Mouse (Mus musculus) hindbrain, embryonic 13.5 days (tissue): Measurements from ENCODE around the gene Nop9. TPM values are rescaled to one million over a fixed set of nuclear protein-coding genes. Genes with fewer than 3 reads are reported as not detected.

Experiments
- ATAC-seq: fragments of 200-750 bp; cut with Nextera tagmentation; 2 replicates; pipeline ENCODE4 v1.8.0; 2017; ENCODE audit warnings: moderate TSS enrichment; ENCODE audit not compliant: low FRiP score
- H3K27ac ChIP-seq: fragments of 300-500 bp; sonication (generic); 2 replicates; pipeline ENCODE4 v1.5.1; 2015; ENCODE audit warnings: inconsistent platforms, mild to moderate bottlenecking, moderate library complexity
- H3K27me3 ChIP-seq: fragments of 300-500 bp; sonication (generic); 2 replicates; pipeline ENCODE4 v1.6.1; 2015; ENCODE audit warnings: mild to moderate bottlenecking, inconsistent platforms
- H3K36me3 ChIP-seq: fragments of 300-500 bp; sonication (generic); 2 replicates; pipeline ENCODE4 v1.6.1; 2015; ENCODE audit warnings: mild to moderate bottlenecking, inconsistent platforms
- H3K4me1 ChIP-seq: fragments of 300-500 bp; sonication (generic); replicated peaks from 2 replicates; pipeline ENCODE4 v1.6.1; 2015; ENCODE audit warnings: inconsistent platforms
- H3K4me2 ChIP-seq: fragments of 300-500 bp; sonication (generic); 2 replicates; pipeline ENCODE4 v1.6.1; 2015; ENCODE audit warnings: inconsistent platforms, mild to moderate bottlenecking, moderate library complexity
- H3K4me3 ChIP-seq: fragments of 300-500 bp; sonication (generic); 2 replicates; pipeline ENCODE4 v1.5.1; 2015; ENCODE audit warnings: mild to moderate bottlenecking, inconsistent platforms
- H3K9ac ChIP-seq: fragments of 300-500 bp; sonication (generic); 2 replicates; pipeline ENCODE4 v1.6.1; 2015; ENCODE audit warnings: mild to moderate bottlenecking, inconsistent platforms
- H3K9me3 ChIP-seq: fragments of 300-500 bp; sonication (generic); 2 replicates; pipeline ENCODE4 v1.6.1; 2016; ENCODE audit warnings: inconsistent platforms
- WGBS: fragments of 180-500 bp; shearing (Covaris S2); methylation state at CpG from one replicate; pipeline ENCODE4 v1.1.7; 2015; 5-methylcytosine and 5-hydroxymethylcytosine counted together
- polyA plus RNA-seq: library from polyadenylated mRNA; unstranded; fragments of >200 nt; fragmentation: Nextera tagmentation; extraction: Ambion mirVana; gene quantifications from 2 replicates; pipeline ENCODE4 v1.2.1, GENCODE M21; 2015

Gene Nop9
- 28.7 and 33.5 TPM in 2 replicates for polyA plus RNA-seq

GRCm38 (mm10) chr14:55745180-55745860, at the start of gene Nop9, which contains the start of gene Dhrs1:
TSS of gene Nop9 (plus strand) at chr14:55745693.
TSS of gene Dhrs1 (minus strand) at chr14:55745690.
- Histone ChIP-seq H3K9ac (peak within 1 kb of the TSS; percentile 77), H3K4me1 (peaks cover 46% of the 10 kb centered on the region), H3K9me3 (no peaks in the 10 kb centered on the region), H3K36me3 (peaks cover 31% of the 10 kb centered on the region), H3K27ac (peak within 1 kb of the TSS; percentile 64), H3K4me3 (peak within 1 kb of the TSS; percentile 59), H3K27me3 (no peaks in the 10 kb centered on the region), H3K4me2 (peak within 1 kb of the TSS; percentile 99)
- WGBS = 1% methylated on average over 48 of the region's 48 CpGs
- peak; percentile 83 for ATAC-seq

- no peak overlapping the region for H3K4me2 ChIP-seq
- WGBS = 90% methylated on average over 4 of the region's 4 CpGs
- H3K4me3 ChIP-seq = no peak overlapping the region
Measured at GRCm38 (mm10) chr14:55697226-55697625, 48.3 kb upstream of the Nop9 start.

GRCm38 (mm10) chr14:55701131-55701530, 44.4 kb upstream of the Nop9 start:
- Histone ChIP-seq H3K4me1 (no peaks in the 10 kb centered on the region), H3K4me3 (no peak overlapping the region), H3K36me3 (no peaks in the 10 kb centered on the region), H3K9me3 (no peaks in the 10 kb centered on the region), H3K9ac (no peak overlapping the region), H3K27ac (no peak overlapping the region), H3K27me3 (0 out of 2 replicates have a peak, but pooled peaks cover 9% of the 10 kb centered on the region), H3K4me2 (no peak overlapping the region)
- no peak for ATAC-seq
- 73% methylated on average over 9 of the region's 9 CpGs for WGBS

More at GRCm38 (mm10) chr14:55697226-55697625, 48.3 kb upstream of the Nop9 start:
- no peak for ATAC-seq
- Histone ChIP-seq H3K36me3 (no peaks in the 10 kb centered on the region), H3K4me1 (no peaks in the 10 kb centered on the region), H3K9me3 (no peaks in the 10 kb centered on the region), H3K27ac (no peak overlapping the region), H3K9ac (no peak overlapping the region), H3K27me3 (0 out of 2 replicates have a peak, but pooled peaks cover 9% of the 10 kb centered on the region)

- no peaks in the 10 kb centered on the region for H3K4me1 ChIP-seq
Measured at GRCm38 (mm10) chr14:55702761-55703160, 42.7 kb upstream of the Nop9 start.

GRCm38 (mm10) chr14:55706051-55706600, 39.4 kb upstream of the Nop9 start:
- Histone ChIP-seq H3K9ac (no peak overlapping the region), H3K4me3 (no peak overlapping the region), H3K4me2 (no peak overlapping the region), H3K36me3 (no peaks in the 10 kb centered on the region), H3K9me3 (no peaks in the 10 kb centered on the region), H3K4me1 (no peaks in the 10 kb centered on the region), H3K27ac (no peak overlapping the region), H3K27me3 (0 out of 2 replicates have a peak, but pooled peaks cover 3% of the 10 kb centered on the region)
- ATAC-seq = no peak
- 90% methylated on average over 8 of the region's 8 CpGs for WGBS

More at GRCm38 (mm10) chr14:55702761-55703160, 42.7 kb upstream of the Nop9 start:
- Histone ChIP-seq H3K27me3 (0 out of 2 replicates have a peak, but pooled peaks cover 9% of the 10 kb centered on the region), H3K9ac (no peak overlapping the region), H3K27ac (no peak overlapping the region), H3K4me2 (no peak overlapping the region), H3K9me3 (no peaks in the 10 kb centered on the region), H3K36me3 (no peaks in the 10 kb centered on the region), H3K4me3 (no peak overlapping the region)
- no peak for ATAC-seq
- 69% methylated on average over 6 of the region's 6 CpGs for WGBS

GRCm38 (mm10) chr14:55707397-55707796, 38.1 kb upstream of the Nop9 start:
- no peaks in the 10 kb centered on the region for H3K4me1 ChIP-seq
- H3K4me3 ChIP-seq = no peak overlapping the region
- H3K27ac ChIP-seq = no peak overlapping the region
- 81% methylated on average over 5 of the region's 5 CpGs for WGBS
- H3K9ac ChIP-seq = no peak overlapping the region
- no peaks in the 10 kb centered on the region for H3K36me3 ChIP-seq
- H3K27me3 ChIP-seq = peaks cover 14% of the 10 kb centered on the region
- no peak for ATAC-seq
- no peaks in the 10 kb centered on the region for H3K9me3 ChIP-seq
- no peak overlapping the region for H3K4me2 ChIP-seq

GRCm38 (mm10) chr14:55709509-55709908, 36.0 kb upstream of the Nop9 start:
- Histone ChIP-seq H3K27me3 (peaks cover 33% of the 10 kb centered on the region), H3K4me2 (no peak overlapping the region), H3K4me3 (no peak overlapping the region), H3K9ac (no peak overlapping the region), H3K27ac (no peak overlapping the region), H3K4me1 (no peaks in the 10 kb centered on the region), H3K9me3 (no peaks in the 10 kb centered on the region), H3K36me3 (no peaks in the 10 kb centered on the region)
- no peak for ATAC-seq
- WGBS = 93% methylated on average over 4 of the region's 4 CpGs

GRCm38 (mm10) chr14:55711786-55712185, 33.7 kb upstream of the Nop9 start:
- H3K9ac ChIP-seq = no peak overlapping the region
- no peak for ATAC-seq
- 83% methylated on average over 7 of the region's 7 CpGs for WGBS
- no peak overlapping the region for H3K27ac ChIP-seq
- peaks cover 33% of the 10 kb centered on the region for H3K27me3 ChIP-seq
- no peak overlapping the region for H3K4me2 ChIP-seq
- no peak overlapping the region for H3K4me3 ChIP-seq
- no peaks in the 10 kb centered on the region for H3K4me1 ChIP-seq
- no peaks in the 10 kb centered on the region for H3K9me3 ChIP-seq
- peaks cover 8% of the 10 kb centered on the region for H3K36me3 ChIP-seq

- 17% methylated on average over 24 of the region's 25 CpGs for WGBS
- Histone ChIP-seq H3K36me3 (peaks cover 21% of the 10 kb centered on the region), H3K27me3 (peaks cover 33% of the 10 kb centered on the region), H3K4me1 (no peaks in the 10 kb centered on the region), H3K9ac (no peak overlapping the region), H3K9me3 (no peaks in the 10 kb centered on the region), H3K4me2 (no peak overlapping the region), H3K4me3 (no peak overlapping the region), H3K27ac (no peak overlapping the region)
- ATAC-seq = no peak
Measured at GRCm38 (mm10) chr14:55713007-55713728, 32.3 kb upstream of the Nop9 start.

- WGBS = 30% methylated on average over 4 of the region's 4 CpGs
- peaks cover 27% of the 10 kb centered on the region for H3K36me3 ChIP-seq
- H3K4me1 ChIP-seq = no peaks in the 10 kb centered on the region
- H3K4me3 ChIP-seq = no peak within 1 kb of the TSS
- no peak within 1 kb of the TSS for H3K27ac ChIP-seq
- ATAC-seq = no peak
- H3K27me3 ChIP-seq = peaks cover 33% of the 10 kb centered on the region
- H3K4me2 ChIP-seq = no peak within 1 kb of the TSS
- no peaks in the 10 kb centered on the region for H3K9me3 ChIP-seq
- H3K9ac ChIP-seq = no peak within 1 kb of the TSS
Measured at GRCm38 (mm10) chr14:55713729-55714122, 31.8 kb upstream of the Nop9 start, which contains the start of gene Tgm1. TSS of gene Tgm1 (minus strand) at chr14:55713926.

- no peaks in the 10 kb centered on the region for H3K9me3 ChIP-seq
- no peak for ATAC-seq
- no peak overlapping the region for H3K4me2 ChIP-seq
- H3K27ac ChIP-seq = no peak overlapping the region
- 43% methylated on average over 6 of the region's 6 CpGs for WGBS
- no peak overlapping the region for H3K9ac ChIP-seq
- H3K4me3 ChIP-seq = no peak overlapping the region
- H3K36me3 ChIP-seq = peaks cover 38% of the 10 kb centered on the region
- H3K27me3 ChIP-seq = peaks cover 33% of the 10 kb centered on the region
- no peaks in the 10 kb centered on the region for H3K4me1 ChIP-seq
Measured at GRCm38 (mm10) chr14:55714893-55715292, 30.6 kb upstream of the Nop9 start.

- no peak overlapping the region for H3K27ac ChIP-seq
- H3K9me3 ChIP-seq = no peaks in the 10 kb centered on the region
- H3K4me2 ChIP-seq = no peak overlapping the region
- peaks cover 30% of the 10 kb centered on the region for H3K27me3 ChIP-seq
- peaks cover 39% of the 10 kb centered on the region for H3K36me3 ChIP-seq
- H3K4me3 ChIP-seq = no peak overlapping the region
- no peak for ATAC-seq
- 92% methylated on average over 6 of the region's 6 CpGs for WGBS
- H3K4me1 ChIP-seq = peaks cover 9% of the 10 kb centered on the region
- no peak overlapping the region for H3K9ac ChIP-seq
Measured at GRCm38 (mm10) chr14:55716271-55716670, 29.2 kb upstream of the Nop9 start.
